Comparison of ENCODE assay signal across 9 mouse cellular contexts in genomic region chr15:91927492-91927891, GRCm38 (mm10).
DNase-seq lines count a peak whose midpoint lies in the region; ATAC-seq lines count a peak whose summit lies in the region.
"Had no signal": no experiment of that assay in that cellular context is flagged by ENCODE, and none has a peak within 500 bp of the region (broad histone marks: within the 10 kb centered on the region; RNA-seq: fewer than 3 reads in every experiment).

No protein-coding gene starts in this region.

- no peak for ATAC-seq in intestine, embryonic 14.5 days (replicated peaks; ENCODE audit: low FRiP score, low TSS enrichment, low read depth)
- no peak for ATAC-seq in intestine, embryonic 15.5 days
- 0 out of 2 replicates have a peak, but pooled peaks have one; percentile 14 for ATAC-seq in midbrain, embryonic 11.5 days (ENCODE audit: low FRiP score)
- no peak for ATAC-seq in midbrain, embryonic 13.5 days
- no peak for ATAC-seq in embryonic facial prominence, embryonic 11.5 days (replicated peaks; ENCODE audit: insufficient number of reproducible peaks, low FRiP score, low TSS enrichment, low read depth)
- no peak for ATAC-seq in neural tube, embryonic 13.5 days (ENCODE audit: low read depth)

- H3K4me2 ChIP-seq in intestine, embryonic 14.5 days (ENCODE audit: low read length), result no peak overlapping the region
- no peak overlapping the region for H3K4me2 ChIP-seq in intestine, embryonic 15.5 days (replicated peaks)
- H3K4me2 ChIP-seq in midbrain, embryonic 11.5 days, result no peak overlapping the region
- H3K4me2 ChIP-seq in midbrain, embryonic 13.5 days (replicated peaks), result no peak overlapping the region
- no peak overlapping the region for H3K4me2 ChIP-seq in embryonic facial prominence, embryonic 11.5 days (ENCODE audit: low read depth, low read length)
- H3K4me2 ChIP-seq in neural tube, embryonic 13.5 days, result no peak overlapping the region
- H3K4me2 ChIP-seq: limb, embryonic 15.5 days had no signal

- H3K36me3 ChIP-seq in intestine, embryonic 14.5 days (ENCODE audit: control insufficient read depth, insufficient read depth, low read length), result no peaks in the 10 kb centered on the region
- H3K36me3 ChIP-seq in intestine, embryonic 15.5 days, result no peaks in the 10 kb centered on the region
- no peaks in the 10 kb centered on the region for H3K36me3 ChIP-seq in midbrain, embryonic 11.5 days (ENCODE audit: control insufficient read depth, insufficient read depth, low read length)
- no peaks in the 10 kb centered on the region for H3K36me3 ChIP-seq in midbrain, embryonic 13.5 days
- H3K36me3 ChIP-seq in embryonic facial prominence, embryonic 11.5 days (replicated peaks; ENCODE audit: control insufficient read depth, insufficient read depth, low read depth, low read length), result no peaks in the 10 kb centered on the region
- no peaks in the 10 kb centered on the region for H3K36me3 ChIP-seq in neural tube, embryonic 13.5 days
- H3K36me3 ChIP-seq: limb, embryonic 15.5 days had no signal

- H3K9me3 ChIP-seq in intestine, embryonic 14.5 days (ENCODE audit: control insufficient read depth, low read length), result no peaks in the 10 kb centered on the region
- no peaks in the 10 kb centered on the region for H3K9me3 ChIP-seq in intestine, embryonic 15.5 days
- no peaks in the 10 kb centered on the region for H3K9me3 ChIP-seq in midbrain, embryonic 11.5 days (ENCODE audit: control insufficient read depth, low read length)
- H3K9me3 ChIP-seq in midbrain, embryonic 13.5 days, result no peaks in the 10 kb centered on the region
- no peaks in the 10 kb centered on the region for H3K9me3 ChIP-seq in embryonic facial prominence, embryonic 11.5 days (replicated peaks; ENCODE audit: control insufficient read depth, low read length)
- no peaks in the 10 kb centered on the region for H3K9me3 ChIP-seq in neural tube, embryonic 13.5 days
- H3K9me3 ChIP-seq: limb, embryonic 15.5 days had no signal

- H3K4me3 ChIP-seq in intestine, embryonic 14.5 days (ENCODE audit: low read depth, low read length), result no peak overlapping the region
- no peak overlapping the region for H3K4me3 ChIP-seq in intestine, embryonic 15.5 days (replicated peaks)
- no peak overlapping the region for H3K4me3 ChIP-seq in midbrain, embryonic 11.5 days (ENCODE audit: low read depth, low read length)
- H3K4me3 ChIP-seq in midbrain, embryonic 13.5 days (replicated peaks), result no peak overlapping the region
- no peak overlapping the region for H3K4me3 ChIP-seq in embryonic facial prominence, embryonic 11.5 days (ENCODE audit: low read depth, low read length)
- no peak overlapping the region for H3K4me3 ChIP-seq in neural tube, embryonic 13.5 days
- H3K4me3 ChIP-seq: limb, embryonic 15.5 days had no signal

- H3K4me1 ChIP-seq in intestine, embryonic 14.5 days (replicated peaks; ENCODE audit: control insufficient read depth, insufficient read depth, low read length), result no peaks in the 10 kb centered on the region
- no peaks in the 10 kb centered on the region for H3K4me1 ChIP-seq in intestine, embryonic 15.5 days (replicated peaks)
- no peaks in the 10 kb centered on the region for H3K4me1 ChIP-seq in midbrain, embryonic 11.5 days (ENCODE audit: control insufficient read depth, insufficient read depth, low read length)
- peaks cover 3% of the 10 kb centered on the region for H3K4me1 ChIP-seq in midbrain, embryonic 13.5 days (replicated peaks)
- H3K4me1 ChIP-seq in embryonic facial prominence, embryonic 11.5 days (ENCODE audit: control insufficient read depth, insufficient read depth, low read length), result no peaks in the 10 kb centered on the region
- H3K4me1 ChIP-seq in neural tube, embryonic 13.5 days (replicated peaks), result peaks cover 12% of the 10 kb centered on the region
- H3K4me1 ChIP-seq: limb, embryonic 15.5 days had no signal

- 20% methylated on average over 3 of the region's 3 CpGs for WGBS in intestine, embryonic 14.5 days
- WGBS in intestine, embryonic 15.5 days, result 18% methylated on average over 3 of the region's 3 CpGs
- WGBS in midbrain, embryonic 11.5 days, result 20% methylated on average over 3 of the region's 3 CpGs
- WGBS in midbrain, embryonic 13.5 days, result 15% methylated on average over 3 of the region's 3 CpGs
- WGBS in embryonic facial prominence, embryonic 11.5 days, result 16% methylated on average over 3 of the region's 3 CpGs
- WGBS in neural tube, embryonic 13.5 days, result 14% methylated on average over 3 of the region's 3 CpGs

- H3K27ac ChIP-seq in intestine, embryonic 14.5 days (ENCODE audit: low read depth), result no peak overlapping the region
- H3K27ac ChIP-seq in intestine, embryonic 15.5 days, result no peak overlapping the region
- H3K27ac ChIP-seq in midbrain, embryonic 11.5 days (ENCODE audit: low read depth, low read length), result no peak overlapping the region
- no peak overlapping the region for H3K27ac ChIP-seq in midbrain, embryonic 13.5 days
- H3K27ac ChIP-seq in embryonic facial prominence, embryonic 11.5 days (replicated peaks; ENCODE audit: low read depth, low read length), result no peak overlapping the region
- peak overlapping the region; percentile 59; the same call in 1 of the 2 replicates for H3K27ac ChIP-seq in neural tube, embryonic 13.5 days (replicated peaks)
- H3K27ac ChIP-seq: limb, embryonic 15.5 days had no signal

- peak; percentile 58 for DNase-seq in intestine, embryonic 14.5 days (ENCODE audit: low spot score)
- no peak for DNase-seq in midbrain, embryonic 11.5 days (ENCODE audit: low spot score, missing footprints)
- peak; percentile 34 for DNase-seq in embryonic facial prominence, embryonic 11.5 days (ENCODE audit: low spot score)
- DNase-seq in adrenal gland, adult 18-20 months (ENCODE audit: low spot score in 2 of 2), result no peak
- DNase-seq: kidney, postnatal 14 days had no signal

- no peak overlapping the region for H3K9ac ChIP-seq in intestine, embryonic 14.5 days (ENCODE audit: low read length)
- H3K9ac ChIP-seq in intestine, embryonic 15.5 days, result no peak overlapping the region
- no peak overlapping the region for H3K9ac ChIP-seq in midbrain, embryonic 11.5 days (ENCODE audit: low read length)
- H3K9ac ChIP-seq in midbrain, embryonic 13.5 days (replicated peaks), result no peak overlapping the region
- no peak overlapping the region for H3K9ac ChIP-seq in embryonic facial prominence, embryonic 11.5 days (replicated peaks; ENCODE audit: low read length)
- no peak overlapping the region for H3K9ac ChIP-seq in neural tube, embryonic 13.5 days
- H3K9ac ChIP-seq: limb, embryonic 15.5 days had no signal

- H3K27me3 ChIP-seq in intestine, embryonic 14.5 days (replicated peaks; ENCODE audit: control insufficient read depth, insufficient read depth, low read length), result no peaks in the 10 kb centered on the region
- no peaks in the 10 kb centered on the region for H3K27me3 ChIP-seq in intestine, embryonic 15.5 days (replicated peaks)
- no peaks in the 10 kb centered on the region for H3K27me3 ChIP-seq in midbrain, embryonic 11.5 days (ENCODE audit: control insufficient read depth, insufficient read depth, low read length)
- no peaks in the 10 kb centered on the region for H3K27me3 ChIP-seq in midbrain, embryonic 13.5 days
- no peaks in the 10 kb centered on the region for H3K27me3 ChIP-seq in embryonic facial prominence, embryonic 11.5 days (ENCODE audit: control insufficient read depth, insufficient read depth, low read length)
- H3K27me3 ChIP-seq in neural tube, embryonic 13.5 days, result no peaks in the 10 kb centered on the region
- H3K27me3 ChIP-seq: limb, embryonic 15.5 days had no signal

Comparison
In these comparisons a context has a peak if more than half of its experiments do, and no peak if none do; other contexts are left out.
1. DNase-seq: peak in intestine, embryonic 14.5 days (single experiment) and embryonic facial prominence, embryonic 11.5 days (single experiment); none in midbrain, embryonic 11.5 days (single experiment) and adrenal gland, adult 18-20 months (0 of 2).